Mouse (Mus musculus): ENCODE measurements around the gene Wdr78. TPM values are rescaled to one million over a fixed set of nuclear protein-coding genes. Genes with fewer than 3 reads are reported as not detected.

Wdr78 gene
- polyA plus RNA-seq (2015; fragmentation: Nextera tagmentation; extraction: Ambion mirVana) = 0.35 and 0.38 TPM in 2 replicates

GRCm38 (mm10) chr4:103114184-103115111 lies at the start of gene Wdr78, which contains the start of gene Mier1:
Gene Wdr78, minus strand, starts transcription at chr4:103114555.
Gene Mier1, plus strand, starts transcription at chr4:103114390.

GRCm38 (mm10) chr4:103026621-103027020 lies 87.7 kb downstream of the Wdr78 start, which contains the start of gene Insl5:
Gene Insl5, minus strand, starts transcription at chr4:103026842.

Other genes with a start within 250 kb of the Wdr78 start
- gene Tctex1d1, start 135.9 kb downstream of the Wdr78 start, polyA plus RNA-seq (2015; fragmentation: Nextera tagmentation; extraction: Ambion mirVana) = 0.48 and 0.53 TPM in 2 replicates
- not detected in 2 replicates for gene Insl5, start 87.7 kb downstream of the Wdr78 start, polyA plus RNA-seq (2015; fragmentation: Nextera tagmentation; extraction: Ambion mirVana)
- gene Mier1, start 165 bp downstream of the Wdr78 start, polyA plus RNA-seq (2015; fragmentation: Nextera tagmentation; extraction: Ambion mirVana) = 24.7 and 27.1 TPM in 2 replicates
- 3.3 and 4.0 TPM in 2 replicates for gene Slc35d1, start 100.6 kb upstream of the Wdr78 start, polyA plus RNA-seq (2015; fragmentation: Nextera tagmentation; extraction: Ambion mirVana)
- gene 4921539E11Rik, start 176.3 kb upstream of the Wdr78 start, polyA plus RNA-seq (2015; fragmentation: Nextera tagmentation; extraction: Ambion mirVana) = not detected in 2 replicates
- 15.0 and 15.2 TPM in 2 replicates for gene Oma1, start 199.3 kb upstream of the Wdr78 start, polyA plus RNA-seq (2015; fragmentation: Nextera tagmentation; extraction: Ambion mirVana)

Data from skeletal muscle tissue, postnatal 0 days (tissue).